Mouse (Mus musculus) hindbrain, embryonic 11.5 days (tissue): ENCODE data around the gene Optc. TPM values are rescaled to one million over a fixed set of nuclear protein-coding genes. Genes with fewer than 3 reads are reported as not detected.

Experiments
- ATAC-seq: fragments of 200-750 bp; cut with Nextera tagmentation; 2 replicates; pipeline ENCODE4 v1.8.0; 2017; ENCODE audit warnings: mild to moderate bottlenecking, moderate TSS enrichment, moderate library complexity; ENCODE audit not compliant: low FRiP score
- DNase-seq: peaks from one replicate; pipeline ENCODE4 v3.0.0-alpha.2; 2015; ENCODE audit warnings: low spot score
- H3K27ac ChIP-seq: fragments of 300-500 bp; sonication (generic); 2 replicates; pipeline ENCODE4 v1.5.1; 2014; ENCODE audit warnings: mild to moderate bottlenecking, low read depth, low read length
- H3K27me3 ChIP-seq: fragments of 300-500 bp; sonication (generic); 2 replicates; pipeline ENCODE4 v1.6.1; 2014; ENCODE audit warnings: mild to moderate bottlenecking, low read length, moderate library complexity, mixed read lengths; ENCODE audit not compliant: control insufficient read depth, insufficient read depth
- H3K36me3 ChIP-seq: fragments of 300-500 bp; sonication (generic); 2 replicates; pipeline ENCODE4 v1.6.1; 2014; ENCODE audit warnings: mild to moderate bottlenecking, low read length, moderate library complexity, mixed read lengths; ENCODE audit not compliant: control insufficient read depth, insufficient read depth
- H3K4me1 ChIP-seq: fragments of 300-500 bp; sonication (generic); replicated peaks from 2 replicates; pipeline ENCODE4 v1.6.1; 2014; ENCODE audit warnings: low read length, mixed read lengths; ENCODE audit not compliant: control insufficient read depth, insufficient read depth
- H3K4me2 ChIP-seq: fragments of 300-500 bp; sonication (generic); replicated peaks from 2 replicates; pipeline ENCODE4 v1.6.1; 2014; ENCODE audit warnings: mild to moderate bottlenecking, low read depth, low read length
- H3K4me3 ChIP-seq: fragments of 300-500 bp; sonication (generic); 2 replicates; pipeline ENCODE4 v1.5.1; 2014; ENCODE audit warnings: low read depth, low read length
- H3K9ac ChIP-seq: fragments of 300-500 bp; sonication (generic); 2 replicates; pipeline ENCODE4 v1.6.1; 2014; ENCODE audit warnings: low read depth, low read length
- H3K9me3 ChIP-seq: fragments of 300-500 bp; sonication (generic); 2 replicates; pipeline ENCODE4 v1.6.1; 2016; ENCODE audit warnings: low read length; ENCODE audit not compliant: control insufficient read depth
- WGBS: fragments of 180-500 bp; shearing (Covaris S2); extraction: QIAGEN DNeasy Blood & Tissue Kit; methylation state at CpG from one replicate; pipeline ENCODE4 v1.1.7; 2014; 5-methylcytosine and 5-hydroxymethylcytosine counted together
- polyA plus RNA-seq: library from polyadenylated mRNA; unstranded; fragments of >200 nt; fragmentation: Nextera tagmentation; extraction: Ambion mirVana; gene quantifications from 2 replicates; pipeline ENCODE4 v1.2.1, GENCODE M21; 2014

Gene Optc
- polyA plus RNA-seq, 1 experiment from 2014 or later: 3.0 TPM

DNA sequence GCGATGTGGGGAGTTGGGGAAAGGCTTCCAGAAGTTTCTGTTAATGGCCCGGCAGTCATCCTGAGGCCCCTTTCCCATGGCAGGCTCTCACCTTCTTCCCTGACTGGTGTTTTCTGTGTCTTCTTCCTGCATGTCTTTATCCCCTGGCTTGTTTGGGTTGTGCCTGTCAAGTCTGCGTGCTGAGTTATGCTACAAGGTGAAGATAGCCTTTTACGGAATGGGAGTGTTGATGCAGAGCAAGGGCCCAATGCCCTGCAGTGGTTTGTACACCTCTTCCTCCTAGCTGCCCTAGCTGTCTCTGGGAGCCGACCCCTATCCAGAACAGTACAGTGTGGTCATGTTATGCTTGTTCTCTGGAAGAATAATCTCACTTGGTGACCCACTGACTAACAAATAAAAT lies 46.8 kb downstream of the Optc start:
- WGBS: 85% methylated on average over 5 of the region's 5 CpGs

DNA sequence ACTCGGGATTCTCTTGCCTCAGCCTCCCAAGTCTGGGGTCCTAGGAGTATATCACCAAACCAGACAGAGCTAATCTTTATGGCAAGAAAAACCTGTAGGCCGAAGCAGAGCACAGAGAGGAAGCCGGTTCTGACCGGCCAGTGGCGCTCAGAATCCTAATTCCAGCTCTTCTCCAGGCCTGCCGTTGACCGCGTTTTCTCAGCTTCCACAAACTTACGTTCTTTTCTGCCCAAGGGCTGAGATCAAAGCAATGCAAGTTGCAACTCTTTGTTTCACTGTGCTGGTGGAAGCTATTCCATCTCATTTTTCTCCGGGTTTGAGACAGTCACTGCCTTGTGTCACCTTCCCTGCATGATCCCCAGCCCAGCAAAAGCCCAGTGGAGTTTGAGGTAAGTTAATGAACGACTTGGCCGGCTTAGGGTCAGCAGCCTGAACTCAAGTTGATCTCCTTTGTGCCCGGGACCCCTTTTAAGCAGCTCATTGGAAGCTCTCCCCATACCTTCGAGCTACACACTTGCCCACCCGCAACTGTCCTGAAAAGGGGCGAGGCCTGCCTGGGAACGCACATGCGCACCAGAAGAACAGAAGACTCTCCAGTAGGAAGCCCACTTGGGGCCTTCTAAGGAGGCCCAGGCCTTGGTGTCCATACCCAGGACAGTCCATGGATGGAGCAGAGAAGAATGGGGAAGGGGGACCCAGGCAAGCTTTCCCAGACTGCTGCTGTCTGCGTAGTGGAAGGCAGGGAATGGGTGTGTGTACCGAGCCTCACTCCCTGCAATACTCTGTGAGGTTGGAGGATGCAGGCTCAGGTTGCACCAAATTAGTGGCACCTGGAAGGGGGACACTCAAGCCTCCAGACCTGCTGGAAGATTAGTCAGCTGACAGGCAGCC lies 47.7 kb downstream of the Optc start:
- no peak overlapping the region for H3K4me2 ChIP-seq
- no peaks in the 10 kb centered on the region for H3K9me3 ChIP-seq
- ATAC-seq: no peak
- H3K4me1 ChIP-seq: peaks cover 4% of the 10 kb centered on the region
- peaks cover 8% of the 10 kb centered on the region for H3K27me3 ChIP-seq
- no peak overlapping the region for H3K4me3 ChIP-seq
- H3K27ac ChIP-seq: no peak overlapping the region
- WGBS: 63% methylated on average over 20 of the region's 20 CpGs
- no peak overlapping the region for H3K9ac ChIP-seq
- no peaks in the 10 kb centered on the region for H3K36me3 ChIP-seq
- DNase-seq: no peak

More for the DNA sequence above, 46.8 kb downstream of the Optc start:
- H3K9ac ChIP-seq: no peak overlapping the region
- H3K36me3 ChIP-seq: no peaks in the 10 kb centered on the region
- H3K27ac ChIP-seq: no peak overlapping the region
- peaks cover 8% of the 10 kb centered on the region for H3K27me3 ChIP-seq
- H3K4me3 ChIP-seq: no peak overlapping the region
- H3K9me3 ChIP-seq: no peaks in the 10 kb centered on the region
- H3K4me2 ChIP-seq: no peak overlapping the region
- ATAC-seq (no peak), DNase-seq (no peak)
- H3K4me1 ChIP-seq: peaks cover 4% of the 10 kb centered on the region

DNA sequence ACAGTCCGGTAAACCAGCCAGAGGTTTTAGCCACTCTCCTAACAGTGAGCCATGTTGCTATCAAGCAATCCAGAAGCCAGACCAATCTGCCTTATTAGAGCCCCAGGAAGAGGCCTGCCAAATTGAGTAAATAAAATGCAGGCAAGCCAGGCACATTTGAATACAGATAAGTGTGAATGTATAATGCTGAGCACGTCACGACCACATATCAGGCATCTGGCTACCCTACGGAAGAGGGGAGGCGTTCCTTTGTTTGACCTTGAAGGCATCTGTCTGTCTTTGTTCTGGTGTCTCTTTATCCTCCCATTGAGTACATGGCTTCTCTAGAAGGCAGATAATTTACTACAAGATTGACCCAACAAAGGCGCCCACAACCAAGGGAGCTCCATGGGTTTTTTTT lies 48.5 kb downstream of the Optc start:
- 33% methylated on average over 6 of the region's 6 CpGs for WGBS
- DNase-seq: peak; percentile 64
- no peaks in the 10 kb centered on the region for H3K36me3 ChIP-seq
- peaks cover 8% of the 10 kb centered on the region for H3K27me3 ChIP-seq
- H3K4me3 ChIP-seq: no peak overlapping the region
- peak; percentile 61 for ATAC-seq
- no peaks in the 10 kb centered on the region for H3K9me3 ChIP-seq
- H3K9ac ChIP-seq: no peak overlapping the region
- peak overlapping the region; percentile 55 for H3K27ac ChIP-seq
- no peak overlapping the region for H3K4me2 ChIP-seq
- peaks cover 4% of the 10 kb centered on the region for H3K4me1 ChIP-seq

DNA sequence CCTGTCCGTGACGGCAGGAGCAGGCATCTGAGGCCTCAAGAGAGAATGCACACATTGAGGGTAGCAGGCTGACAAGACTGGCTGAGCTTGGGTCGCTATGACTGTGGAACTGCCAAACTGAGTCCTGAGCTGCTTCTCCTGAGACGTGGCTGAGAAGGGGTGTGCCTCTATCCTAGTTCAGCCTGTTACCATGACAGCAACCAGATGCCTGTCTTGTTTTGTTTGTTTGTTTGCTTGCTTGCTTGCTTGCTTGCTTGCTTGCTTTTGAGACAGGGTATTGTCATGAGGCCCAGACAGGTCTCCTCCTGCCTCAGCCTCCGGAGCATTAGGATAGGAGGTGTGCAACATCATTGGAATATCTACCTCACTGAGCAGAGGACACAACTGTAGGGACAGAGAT lies 50.0 kb downstream of the Optc start:
- no peak overlapping the region for H3K9ac ChIP-seq
- H3K27ac ChIP-seq: no peak overlapping the region
- ATAC-seq (no peak), DNase-seq (no peak)
- H3K9me3 ChIP-seq: no peaks in the 10 kb centered on the region
- no peaks in the 10 kb centered on the region for H3K36me3 ChIP-seq
- 72% methylated on average over 5 of the region's 5 CpGs for WGBS
- H3K27me3 ChIP-seq: peaks cover 16% of the 10 kb centered on the region
- no peak overlapping the region for H3K4me3 ChIP-seq
- H3K4me2 ChIP-seq: no peak overlapping the region
- H3K4me1 ChIP-seq: peaks cover 4% of the 10 kb centered on the region

DNA sequence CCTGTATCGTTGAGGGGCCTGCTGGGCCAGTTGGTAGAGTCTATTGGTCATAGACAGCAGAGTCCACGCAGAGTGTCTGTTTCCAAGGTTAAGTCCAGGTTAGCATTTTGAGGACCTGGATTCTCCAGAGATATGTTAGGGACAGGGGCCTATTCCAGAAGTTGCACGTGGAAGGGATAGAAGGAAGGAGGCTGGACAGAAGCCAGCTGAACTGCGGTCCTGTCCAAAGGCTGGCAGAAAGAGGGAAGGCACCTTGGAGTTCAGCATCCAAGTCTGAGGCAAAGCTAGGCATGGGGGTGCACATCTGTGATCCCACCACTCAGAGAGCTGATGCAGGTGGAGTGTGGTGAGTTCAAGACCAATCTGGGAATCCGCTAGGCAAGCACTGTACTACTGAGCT lies 50.6 kb downstream of the Optc start:
- peaks cover 4% of the 10 kb centered on the region for H3K4me1 ChIP-seq
- H3K27ac ChIP-seq: no peak overlapping the region
- no peaks in the 10 kb centered on the region for H3K9me3 ChIP-seq
- no peak overlapping the region for H3K4me2 ChIP-seq
- DNase-seq (no peak), ATAC-seq (no peak)
- H3K9ac ChIP-seq: no peak overlapping the region
- H3K4me3 ChIP-seq: no peak overlapping the region
- 93% methylated on average over 5 of the region's 5 CpGs for WGBS
- H3K36me3 ChIP-seq: no peaks in the 10 kb centered on the region
- peaks cover 16% of the 10 kb centered on the region for H3K27me3 ChIP-seq

DNA sequence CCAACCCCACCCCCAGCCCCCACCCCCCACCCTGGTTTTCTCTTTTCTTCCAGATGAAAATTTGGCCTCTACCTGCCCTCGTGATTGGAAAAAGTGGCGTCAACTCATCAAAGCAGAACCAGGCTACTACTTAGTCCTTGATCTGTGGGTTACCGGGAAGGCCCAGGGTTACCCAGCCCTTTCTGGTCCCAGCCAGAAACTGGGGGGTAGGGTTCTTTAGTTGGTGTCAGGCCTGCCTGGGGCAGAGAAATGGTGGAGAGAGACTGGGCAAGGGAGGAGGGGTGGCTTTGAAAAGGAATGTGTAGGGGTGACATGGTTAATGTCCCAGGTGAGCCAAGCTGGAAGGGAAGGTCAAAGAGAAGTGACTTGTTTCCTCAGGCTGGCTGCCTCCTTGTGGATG lies 51.1 kb downstream of the Optc start:
- ATAC-seq (no peak), DNase-seq (no peak)
- Histone ChIP-seq H3K4me1 (peaks cover 4% of the 10 kb centered on the region), H3K9ac (no peak overlapping the region), H3K9me3 (no peaks in the 10 kb centered on the region), H3K4me2 (no peak overlapping the region), H3K27me3 (peaks cover 16% of the 10 kb centered on the region), H3K27ac (no peak overlapping the region), H3K4me3 (no peak overlapping the region), H3K36me3 (no peaks in the 10 kb centered on the region)
- 63% methylated on average over 3 of the region's 3 CpGs for WGBS

DNA sequence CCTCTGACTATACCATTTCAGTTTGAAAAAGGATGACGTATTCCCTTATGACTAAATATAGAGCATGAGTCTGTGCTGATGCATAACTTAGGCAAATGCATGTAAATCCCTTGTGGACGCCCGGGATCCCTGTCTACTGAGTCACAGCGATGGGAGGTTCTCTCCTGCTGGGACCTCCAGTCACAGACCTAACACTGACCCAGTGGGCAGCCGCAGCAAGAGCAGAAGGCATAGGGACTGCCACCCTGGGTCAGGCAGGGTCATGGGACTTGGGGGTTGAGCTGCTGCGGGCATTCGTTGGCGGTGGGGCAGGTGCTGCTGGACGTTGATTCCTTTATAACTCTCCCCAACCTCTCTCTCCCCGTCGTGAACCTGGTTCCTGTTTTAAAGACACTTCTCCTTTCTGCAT lies 51.7 kb downstream of the Optc start:
- no peaks in the 10 kb centered on the region for H3K9me3 ChIP-seq
- H3K4me1 ChIP-seq: peaks cover 4% of the 10 kb centered on the region
- H3K27ac ChIP-seq: no peak overlapping the region
- whole genome bisulfite sequencing: 13% methylated on average over 11 of the region's 11 CpGs
- H3K36me3 ChIP-seq: no peaks in the 10 kb centered on the region
- peaks cover 16% of the 10 kb centered on the region for H3K27me3 ChIP-seq
- no peak overlapping the region for H3K4me3 ChIP-seq
- H3K4me2 ChIP-seq: no peak overlapping the region
- no peak for ATAC-seq
- no peak overlapping the region for H3K9ac ChIP-seq
- no peak for DNase-seq

DNA sequence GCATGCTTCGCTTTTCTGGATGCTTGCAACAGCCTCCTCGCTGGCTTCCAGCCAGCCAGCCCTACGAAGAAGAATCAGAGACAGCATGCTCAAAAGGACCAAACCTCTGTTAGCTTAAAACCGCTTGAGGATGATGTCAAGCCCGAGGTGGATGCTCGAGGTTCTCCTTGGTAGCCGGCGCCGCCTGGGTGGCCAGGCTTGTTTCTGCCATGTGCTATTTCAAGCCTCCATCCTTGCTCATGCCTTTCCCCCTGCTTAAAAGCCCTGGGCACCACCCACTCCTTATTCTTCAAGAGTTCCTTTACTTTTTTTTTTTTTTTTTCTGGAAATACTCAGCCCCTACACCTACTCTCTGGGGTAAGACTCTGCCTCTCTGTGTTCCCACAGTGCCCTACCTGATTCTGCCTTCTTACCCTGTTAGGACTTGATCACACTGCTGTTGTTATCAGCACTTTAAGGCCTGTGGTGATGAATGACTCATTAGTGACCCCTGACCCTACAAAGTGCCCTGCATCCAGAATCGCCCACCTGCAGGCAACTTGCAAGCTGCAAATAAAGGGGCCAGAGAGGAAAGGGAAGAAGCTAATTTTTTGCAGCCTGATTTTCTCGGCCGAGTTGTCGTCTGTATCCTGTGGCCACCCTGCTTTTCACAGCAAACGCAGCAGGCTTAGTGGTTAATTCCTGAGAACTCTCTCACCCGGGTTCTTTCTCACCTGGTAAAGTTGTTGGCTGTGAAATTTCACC lies 52.4 kb downstream of the Optc start:
- Histone ChIP-seq H3K4me2 (peak overlapping the region; percentile 46), H3K4me1 (peaks cover 3% of the 10 kb centered on the region), H3K9me3 (no peaks in the 10 kb centered on the region), H3K27ac (no peak overlapping the region), H3K27me3 (peaks cover 16% of the 10 kb centered on the region), H3K36me3 (no peaks in the 10 kb centered on the region), H3K9ac (0 out of 2 replicates have a peak overlapping the region, but pooled peaks have one; percentile 21), H3K4me3 (peak overlapping the region; percentile 17; the same call in 1 of the 2 replicates)
- DNase-seq (peak; percentile 49), ATAC-seq (no peak)
- 3% methylated on average over 15 of the region's 15 CpGs for WGBS
